Mouse (Mus musculus) heart, postnatal 10 days (tissue): Measurements from ENCODE around the gene Parp16. TPM values are rescaled to one million over a fixed set of nuclear protein-coding genes. Genes with fewer than 3 reads are reported as not detected.
"Not testable (repeated sequence)": the region's sequence is repeated elsewhere in the genome, so short reads cannot be mapped to it uniquely, and the experiment has no call there.

ENCODE experiments used
- DNase-seq, 2 experiments: peaks; one replicate each; pipeline ENCODE4 v3.0.0; 2021
- intact Hi-C: fragments of 180-260 bp; cut with DNase I; formaldehyde crosslinking; loops from one replicate; pipeline ENCODE4 v1.15.1; 2025
- total RNA-seq, 2 experiments: library from RNA; stranded (reverse); gene quantifications; 2 replicates each; pipeline ENCODE4 v1.2.3; 2021

The Parp16 gene
- total RNA-seq, 2 experiments from 2014 or later: 5.1 to 5.9 TPM

DNA sequence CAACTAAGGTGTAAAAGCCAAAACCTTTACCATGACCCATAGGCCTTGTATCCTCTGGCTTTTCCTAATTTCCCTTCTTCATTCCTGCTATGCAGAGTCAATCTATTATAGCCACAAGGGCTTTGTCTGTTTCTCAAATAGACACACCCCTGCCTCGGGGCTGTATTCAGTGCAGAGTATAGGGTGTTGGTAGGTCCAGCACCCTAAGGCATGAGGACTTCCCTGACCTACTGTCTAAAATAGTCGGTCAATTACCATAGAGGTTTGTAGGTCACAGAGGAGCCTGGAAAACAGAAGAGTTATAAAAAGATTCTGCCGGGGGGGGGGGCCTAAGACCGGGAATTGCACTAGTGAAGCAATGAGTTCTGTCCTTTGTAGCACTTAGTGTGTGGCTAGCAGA, 78.7 kb downstream of the Parp16 start:
- intact Hi-C loops: no loop called here

DNA sequence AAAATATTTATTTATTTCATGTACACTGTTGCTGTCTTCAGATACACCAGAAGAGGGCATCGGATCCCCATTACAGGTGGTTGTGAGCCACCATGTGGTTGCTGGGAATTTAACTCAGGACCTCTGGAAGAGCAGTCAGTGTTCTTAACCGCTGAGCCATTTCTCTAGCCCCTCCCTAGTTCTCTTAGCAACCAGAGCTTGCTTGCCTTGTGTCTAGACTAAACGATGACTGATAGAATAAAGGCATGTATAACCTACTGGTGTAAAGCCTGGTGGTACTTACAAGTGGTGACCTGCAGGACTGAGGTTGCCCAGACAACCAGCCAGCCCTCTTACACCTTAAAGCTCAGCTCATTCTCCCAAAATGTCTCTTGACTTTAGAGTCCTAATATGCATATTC, 79.7 kb downstream of the Parp16 start:
- intact Hi-C loops, DNase-seq: not testable (repeated sequence)

More for the DNA sequence above, 78.7 kb downstream of the Parp16 start:
- DNase-seq: no peak

DNA sequence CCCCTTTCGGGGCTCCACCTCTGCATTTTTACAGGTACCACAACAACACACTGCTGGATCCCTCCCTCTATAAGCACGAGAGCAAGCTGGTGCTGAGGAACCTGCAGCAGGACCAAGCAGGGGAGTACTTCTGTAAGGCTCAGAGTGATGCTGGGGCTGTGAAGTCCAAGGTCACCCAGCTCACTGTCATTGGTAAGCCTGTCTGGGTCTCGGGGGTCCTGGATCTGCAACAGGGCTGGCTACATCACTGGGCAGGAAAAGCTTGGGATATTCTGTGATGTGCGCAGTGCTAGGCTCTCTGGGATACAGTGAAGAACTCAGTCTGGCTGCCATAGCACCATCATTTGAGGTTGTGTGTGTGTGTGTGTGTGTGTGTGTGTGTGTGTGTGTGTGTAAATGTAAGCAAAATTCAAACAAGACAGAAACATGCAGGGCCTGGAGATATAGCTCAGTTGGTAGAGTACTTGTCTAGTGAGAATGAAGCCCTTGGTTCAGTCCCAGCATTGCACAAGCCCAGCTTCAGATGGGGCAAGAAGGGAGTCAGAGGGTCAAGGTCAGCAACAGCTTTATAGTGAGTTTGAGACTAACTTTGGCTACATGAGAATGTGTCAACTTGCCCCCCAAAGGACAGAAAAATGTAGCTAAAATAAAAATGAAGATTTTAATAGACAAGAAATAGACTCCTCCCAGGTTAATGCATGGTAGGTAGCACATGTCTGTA, 80.8 kb downstream of the Parp16 start:
- DNase-seq: no peak
- intact Hi-C loops: no loop called here

DNA sequence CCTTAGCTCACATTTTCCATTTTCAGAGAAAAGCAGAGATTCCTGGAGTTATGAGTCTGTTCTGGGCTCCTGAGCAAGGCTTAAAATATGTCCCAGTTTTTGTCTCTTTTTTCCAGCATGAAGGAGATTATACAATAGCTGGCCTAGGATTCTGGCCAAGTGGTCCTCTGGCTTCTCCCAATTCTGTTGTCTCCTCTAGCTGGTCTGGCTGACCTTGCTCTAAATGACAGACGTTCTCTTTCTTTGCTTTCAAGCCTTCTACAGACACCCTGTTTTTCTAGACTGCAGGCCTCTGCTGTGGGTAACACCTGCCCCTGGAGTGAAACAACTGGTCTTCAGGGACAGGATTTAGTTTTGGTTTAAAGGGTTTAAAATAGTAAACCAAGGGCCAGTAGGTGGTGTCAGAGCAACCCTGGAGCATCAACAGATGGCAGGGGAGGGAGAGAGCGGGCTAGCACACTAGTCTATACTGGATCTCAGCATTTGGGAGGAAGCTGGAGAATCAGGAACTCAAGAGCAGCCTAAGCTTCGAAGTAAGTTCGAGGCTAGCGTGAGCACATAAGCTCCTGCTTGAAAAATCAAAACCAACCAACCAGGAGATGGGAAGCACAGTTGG, 86.5 kb downstream of the Parp16 start:
- intact Hi-C loops: loop anchor here (2.0 kb wide), 1 partner anchor 55 kb away; no protein-coding TSS in a partner anchor
- peak; percentile 56 to 57 for DNase-seq

DNA sequence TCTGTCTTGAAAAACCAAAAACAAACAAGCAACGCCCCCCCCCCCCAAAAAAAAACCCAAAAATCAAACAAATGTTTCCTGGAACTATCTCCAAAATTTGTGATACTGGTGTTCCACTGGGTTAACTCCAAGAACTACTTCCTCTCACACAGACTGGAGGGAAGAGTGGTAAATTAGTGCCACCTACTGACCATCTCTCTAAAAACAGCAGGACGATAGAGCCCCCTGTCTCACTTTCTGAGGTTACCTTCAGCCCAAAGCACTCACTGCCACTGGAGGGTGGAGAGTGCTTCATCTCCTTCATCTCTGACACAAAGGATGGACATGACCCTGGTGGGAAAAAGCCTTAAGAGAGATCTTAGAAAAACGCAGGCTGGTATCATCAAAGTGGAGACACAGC, 88.1 kb downstream of the Parp16 start:
- peak; percentile 67 to 80 for DNase-seq

DNA sequence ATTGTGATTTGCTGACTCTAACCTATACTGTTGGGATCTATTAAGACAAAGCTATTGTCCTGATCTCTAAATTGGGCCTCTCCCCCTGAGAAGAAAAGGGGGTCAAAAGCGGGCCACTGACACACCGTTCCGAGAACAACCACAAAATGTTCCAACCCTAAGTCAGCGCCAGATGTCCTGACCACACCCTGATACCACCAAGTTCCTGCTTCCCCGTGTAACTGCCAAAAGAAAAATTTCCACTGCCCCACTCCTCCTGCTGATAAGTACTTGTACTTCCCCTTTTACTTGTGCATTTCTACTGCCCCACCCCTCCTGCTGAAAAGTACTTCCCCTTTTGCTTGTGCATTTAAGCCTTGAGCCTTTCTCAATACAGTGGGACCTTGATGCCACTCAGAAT, 93.1 kb downstream of the Parp16 start:
- intact Hi-C loops, DNase-seq: not testable (repeated sequence)

More for the DNA sequence above, 88.1 kb downstream of the Parp16 start:
- intact Hi-C loops: loop anchor here (1.0 to 2.0 kb wide), 3 partner anchors 56 to 150 kb away; no protein-coding TSS in a partner anchor

Other genes with a start within 250 kb of the Parp16 start
- under 1 TPM; 0.07 to 0.22 TPM for gene Slc24a1, start 243.7 kb upstream of the Parp16 start, total RNA-seq
- gene Ints14, start 234.4 kb upstream of the Parp16 start, total RNA-seq: 10 to 100 TPM; 25.7 to 27.0 TPM
- 10 to 100 TPM; 19.3 to 22.2 TPM for gene Hacd3, start 173.7 kb upstream of the Parp16 start, total RNA-seq
- gene Dpp8, start 162.9 kb upstream of the Parp16 start, total RNA-seq: 10 to 100 TPM; 66.6 to 72.7 TPM
- gene Igdcc4, start 93.9 kb upstream of the Parp16 start, total RNA-seq: 10 to 100 TPM; 14.4 to 15.6 TPM
- under 1 TPM; 0.22 to 0.40 TPM for gene Igdcc3, start 54.2 kb upstream of the Parp16 start, total RNA-seq
- 1 to 10 TPM; 5.4 to 6.6 TPM for gene Cilp, start 69.8 kb downstream of the Parp16 start, total RNA-seq
- gene Clpx, start 98.9 kb downstream of the Parp16 start, total RNA-seq: 10 to 100 TPM; 76.3 to 83.4 TPM
- 10 to 100 TPM; 11.1 to 14.7 TPM for gene Pdcd7, start 150.8 kb downstream of the Parp16 start, total RNA-seq
- gene Ubap1l, start 165.7 kb downstream of the Parp16 start, total RNA-seq: 1 to 10 TPM in 1 of 2 experiments, not detected in 1; 1.0 TPM
- 1 to 10 TPM; 1.1 to 2.1 TPM for gene Kbtbd13, start 196.3 kb downstream of the Parp16 start, total RNA-seq
- 10 to 100 TPM; 13.3 to 16.2 TPM for gene Rasl12, start 203.2 kb downstream of the Parp16 start, total RNA-seq
- not detected for gene Slc51b, start 227.6 kb downstream of the Parp16 start, total RNA-seq
- 1 to 10 TPM; 6.6 to 6.9 TPM for gene Mtfmt, start 240.4 kb downstream of the Parp16 start, total RNA-seq